Mouse (Mus musculus) left cerebral cortex, adult 2 months (tissue): ENCODE measurements around the gene Tdrd9. TPM values are rescaled to one million over a fixed set of nuclear protein-coding genes. Genes with fewer than 3 reads are reported as not detected.
"Not testable (repeated sequence)": the region's sequence is repeated elsewhere in the genome, so short reads cannot be mapped to it uniquely, and the experiment has no call there.

Experiments
- DNase-seq, 2 experiments: peaks; one replicate each; pipeline ENCODE4 v3.0.0; 2021 to 2022; ENCODE audit warnings: low spot score in 2 of 2, mixed read lengths in 1 of 2; ENCODE audit errors: extremely low spot score in 1 of 2
- H3K27ac ChIP-seq: fragments of 200-600 bp; 2 replicates; pipeline ENCODE4 v1.8.1; 2022
- H3K4me3 ChIP-seq: fragments of 200-600 bp; 2 replicates; pipeline ENCODE4 v1.8.1; 2022
- CTCF ChIP-seq: fragments of 200-600 bp; IDR thresholded peaks from 2 replicates; pipeline ENCODE4 v1.8.1; 2022; ENCODE audit warnings: antibody characterized with exemption, mild to moderate bottlenecking, moderate library complexity
- intact Hi-C: fragments of 180-260 bp; cut with DNase I; formaldehyde crosslinking; loops from one replicate; pipeline ENCODE4 v1.15.1; 2025
- total RNA-seq, 2 experiments: library from RNA; stranded (reverse); gene quantifications; 2 replicates each; pipeline ENCODE4 v1.2.3; 2021

Gene Tdrd9
- total RNA-seq, 2 experiments from 2014 or later, result 0.56 to 0.57 TPM

- intact Hi-C loops, result no loop called here
Measured at GRCm38 (mm10) chr12:111945115-111945514, 26.2 kb upstream of the Tdrd9 start.

DNA sequence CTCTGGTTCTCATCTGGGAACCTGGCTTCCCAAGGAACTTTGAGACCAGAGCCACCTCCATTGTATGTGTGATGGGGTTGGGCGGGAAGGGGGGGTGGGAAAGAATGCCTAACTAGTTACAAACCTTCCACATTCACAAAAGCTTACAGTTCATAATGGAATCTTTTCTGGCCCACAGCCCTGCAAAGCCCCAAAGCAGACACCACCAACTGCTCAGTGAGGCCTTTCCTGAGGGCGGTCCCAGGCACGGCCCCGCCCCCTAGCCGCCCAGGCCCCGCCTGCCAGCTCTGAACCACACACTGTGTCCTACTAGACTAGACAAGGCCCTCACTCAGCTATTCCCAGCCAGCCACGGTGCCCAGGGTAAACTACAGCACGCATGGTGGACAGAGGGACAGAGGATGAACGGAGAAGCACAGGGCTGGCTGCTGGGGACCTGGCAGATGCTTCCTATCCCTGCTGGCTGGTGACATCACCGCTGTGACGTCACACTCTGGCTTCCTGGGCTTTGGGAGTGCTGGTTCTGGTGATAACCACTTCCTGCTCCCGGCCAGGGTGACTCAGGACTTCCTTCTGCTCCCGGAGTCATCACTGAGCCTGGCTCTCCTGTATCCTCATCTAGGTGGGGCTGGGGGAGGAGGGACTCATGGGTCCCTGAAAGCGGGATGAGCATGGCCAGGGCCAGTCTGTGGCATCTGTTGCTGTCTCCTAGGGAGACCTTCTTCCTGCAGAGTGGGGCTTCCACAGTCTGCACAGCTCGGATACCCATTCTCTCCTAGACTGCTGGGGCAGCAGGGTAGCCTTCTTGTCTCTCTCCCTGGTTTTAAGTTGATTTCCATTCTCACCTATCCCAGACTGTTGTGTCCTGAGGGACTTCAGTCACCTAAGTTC lies 25.3 kb upstream of the Tdrd9 start:
- not testable (repeated sequence) for H3K4me3 ChIP-seq, DNase-seq, H3K27ac ChIP-seq
- intact Hi-C loops, result loop anchor here (1.0 kb wide), 1 partner anchor 68 kb away; no protein-coding TSS in a partner anchor

More at GRCm38 (mm10) chr12:111945115-111945514, 26.2 kb upstream of the Tdrd9 start:
- TF ChIP-seq CTCF, result no peak
- Histone ChIP-seq H3K27ac (no peak overlapping the region; the same call in 1 of the 2 replicates), H3K4me3 (no peak overlapping the region)
- DNase-seq, result no peak

DNA sequence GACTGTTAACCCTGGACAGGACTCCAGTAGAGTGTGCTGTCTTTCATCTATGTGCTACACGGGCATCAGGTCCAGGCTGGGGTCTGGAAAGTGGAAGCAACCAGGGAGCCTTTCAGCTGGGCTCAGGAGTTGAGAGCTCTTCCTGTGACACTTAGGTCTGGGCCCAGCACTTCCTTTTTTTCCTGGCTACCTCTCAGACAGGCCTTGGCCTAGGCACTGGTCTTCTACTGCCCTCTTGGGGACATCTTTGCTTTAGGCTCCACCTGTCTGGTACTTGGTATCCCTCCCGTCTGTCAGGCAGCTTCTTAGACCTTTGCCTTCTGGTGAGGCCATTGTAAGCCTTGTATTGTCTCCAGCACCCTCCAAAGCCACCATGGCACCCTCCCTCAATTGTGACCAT lies 24.6 kb upstream of the Tdrd9 start:
- TF ChIP-seq CTCF, result peak; percentile 62
- DNase-seq, result no peak
- Histone ChIP-seq H3K4me3 (no peak overlapping the region), H3K27ac (no peak overlapping the region)
- intact Hi-C loops, result loop anchor here (1.0 kb wide), 1 partner anchor 68 kb away; no protein-coding TSS in a partner anchor

GRCm38 (mm10) chr12:111950486-111950885 lies 20.9 kb upstream of the Tdrd9 start:
- Histone ChIP-seq H3K27ac (peak overlapping the region; percentile 75; the same call in 1 of the 2 replicates), H3K4me3 (no peak overlapping the region)
- intact Hi-C loops, result no loop called here
- no peak for TF ChIP-seq CTCF
- DNase-seq, result no peak

DNA sequence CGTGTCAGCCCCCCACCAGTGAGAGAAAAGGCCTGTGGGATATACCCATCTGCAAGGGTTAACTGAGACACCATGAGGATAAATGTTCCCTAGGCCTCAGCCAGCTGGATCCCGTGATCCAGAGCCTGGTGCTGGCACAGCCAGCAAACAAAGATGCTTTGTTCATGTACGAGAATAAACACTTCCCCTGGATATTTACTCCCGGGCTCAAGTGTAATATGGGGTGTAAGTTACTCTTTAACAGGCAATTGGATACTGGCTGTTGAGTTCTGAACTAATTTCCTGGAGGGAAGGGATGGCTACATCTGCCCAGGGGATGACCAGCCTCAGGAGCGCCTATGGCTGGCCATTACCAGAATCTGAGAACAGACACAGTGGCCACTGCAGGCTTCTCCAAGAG lies 19.7 kb upstream of the Tdrd9 start:
- no peak for TF ChIP-seq CTCF
- intact Hi-C loops, result no loop called here
- Histone ChIP-seq H3K27ac (peak overlapping the region; percentile 76), H3K4me3 (no peak overlapping the region)
- DNase-seq, result no peak

GRCm38 (mm10) chr12:111956173-111956572 lies 15.2 kb upstream of the Tdrd9 start:
- no peak for TF ChIP-seq CTCF
- DNase-seq, result no peak
- no peak overlapping the region for H3K27ac ChIP-seq
- intact Hi-C loops, result no loop called here
- no peak overlapping the region for H3K4me3 ChIP-seq

DNA sequence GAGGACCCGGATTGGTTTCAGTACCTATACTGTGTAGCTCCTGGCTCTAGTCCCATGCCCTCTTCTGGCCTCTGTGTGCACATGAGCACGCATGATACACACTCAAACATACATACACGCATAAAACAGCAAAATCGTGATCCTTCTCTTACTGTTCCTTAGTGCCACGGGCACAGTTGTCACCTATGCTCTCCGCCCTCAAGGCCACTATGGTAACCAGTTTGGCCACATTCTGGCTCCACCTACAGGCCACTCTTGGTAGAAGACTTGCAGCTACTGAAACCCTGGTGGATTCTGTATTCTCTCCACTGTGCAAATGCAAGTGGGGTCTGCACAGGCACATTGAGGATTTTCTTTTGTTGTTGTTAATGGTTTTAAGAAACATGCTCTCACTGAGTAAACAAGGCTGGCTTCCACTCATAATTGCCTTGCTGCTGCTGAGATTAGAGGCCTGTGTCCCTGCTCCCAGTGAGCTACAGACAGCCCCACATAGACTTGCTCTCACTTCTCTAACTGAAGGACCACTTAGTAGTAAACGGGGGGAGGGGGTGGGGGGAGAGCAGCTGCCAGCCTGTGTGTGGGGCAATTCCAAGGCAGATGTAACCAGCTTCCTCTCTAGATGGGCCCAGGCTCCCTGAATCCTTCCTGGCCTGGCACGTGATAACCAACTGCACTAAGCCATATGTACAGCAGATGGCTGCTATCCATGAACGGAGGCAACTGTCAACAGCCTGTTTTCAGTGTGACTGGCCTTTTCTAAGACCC lies 13.1 kb upstream of the Tdrd9 start:
- intact Hi-C loops, result loop anchor here (1.0 kb wide), 1 partner anchor 80 kb away; no protein-coding TSS in a partner anchor
- H3K4me3 ChIP-seq, result no peak overlapping the region
- H3K27ac ChIP-seq, result no peak overlapping the region
- TF ChIP-seq CTCF, result peak; percentile 83
- DNase-seq, result peak; percentile 61 to 74

DNA sequence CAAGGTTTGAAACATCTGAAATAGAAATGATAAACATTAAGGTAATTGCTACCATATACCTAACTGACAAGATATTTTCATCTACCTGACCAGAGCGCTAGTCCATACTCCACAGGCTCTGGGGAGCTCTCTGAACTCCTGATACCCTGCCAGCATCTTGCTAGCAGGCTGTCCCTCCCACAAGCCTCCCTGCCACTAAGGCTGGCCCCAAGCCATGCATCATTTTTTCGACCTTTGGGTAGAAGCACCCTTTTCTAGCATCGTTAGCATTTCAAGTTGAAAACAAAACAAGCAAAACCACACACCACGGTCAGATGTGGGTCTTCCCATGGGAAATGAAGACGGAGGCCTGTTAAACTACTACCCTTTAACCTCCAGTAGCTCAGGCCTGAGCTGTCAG lies 8.0 kb upstream of the Tdrd9 start:
- no peak overlapping the region for H3K4me3 ChIP-seq
- intact Hi-C loops, result no loop called here
- no peak for TF ChIP-seq CTCF
- H3K27ac ChIP-seq, result no peak overlapping the region
- no peak for DNase-seq

DNA sequence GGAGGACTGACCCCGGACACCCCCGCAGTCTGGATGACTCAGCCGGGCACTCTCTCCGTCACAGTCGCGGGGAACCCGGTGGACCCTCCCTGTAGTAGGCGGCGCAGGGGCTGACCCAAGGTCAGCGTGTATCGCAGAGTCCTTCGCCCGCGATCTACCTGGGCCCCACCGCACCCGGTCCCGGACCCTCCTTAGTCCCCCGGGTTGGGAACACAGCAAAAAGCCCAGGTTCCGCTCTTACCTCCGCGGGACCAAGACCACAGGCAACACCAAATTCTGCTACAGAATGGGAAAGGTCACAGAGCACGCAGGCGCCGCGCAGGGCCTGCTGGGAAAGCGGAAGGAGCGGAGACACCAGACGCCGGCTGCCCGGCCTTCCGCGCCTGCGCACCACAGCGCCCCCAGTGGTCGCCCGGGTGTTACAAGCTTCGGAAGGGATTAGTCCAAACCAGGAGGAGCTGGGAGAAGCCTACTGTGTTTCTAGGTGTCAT lies 4.6 kb upstream of the Tdrd9 start, which contains the start of gene Atp5mpl:
TSS of gene Atp5mpl (minus strand) at position 295 of the 491 bp plus-strand sequence.
- intact Hi-C loops, result no loop called here
- TF ChIP-seq CTCF, result no peak; the same call in none of the 2 replicates
- Histone ChIP-seq H3K27ac (peak within 1 kb of the TSS; percentile 95), H3K4me3 (peak within 1 kb of the TSS; percentile 58)
- DNase-seq, result peak; percentile 97 to 99

- DNase-seq, result no peak
- TF ChIP-seq CTCF, result no peak
- Histone ChIP-seq H3K27ac (no peak overlapping the region), H3K4me3 (no peak overlapping the region)
- intact Hi-C loops, result no loop called here
Measured at GRCm38 (mm10) chr12:111970085-111970484, 1.3 kb upstream of the Tdrd9 start.

- DNase-seq, result no peak
- H3K27ac ChIP-seq, result no peak overlapping the region
- intact Hi-C loops, result no loop called here
Measured at GRCm38 (mm10) chr12:111972504-111972903, 1.1 kb downstream of the Tdrd9 start.

GRCm38 (mm10) chr12:111974578-111974977 lies 3.2 kb downstream of the Tdrd9 start:
- intact Hi-C loops, result no loop called here
- H3K4me3 ChIP-seq, result no peak overlapping the region
- no peak for TF ChIP-seq CTCF
- H3K27ac ChIP-seq, result no peak overlapping the region
- no peak for DNase-seq

More at GRCm38 (mm10) chr12:111972504-111972903, 1.1 kb downstream of the Tdrd9 start:
- TF ChIP-seq CTCF, result no peak
- H3K4me3 ChIP-seq, result no peak overlapping the region
